Mouse (Mus musculus) lung, postnatal 36 days (tissue): ENCODE data around the gene Btbd2.

Experiments
- DNase-seq: peaks from one replicate; pipeline ENCODE4 v3.0.0; 2022; ENCODE audit warnings: mixed read lengths

Btbd2 gene

GRCm38 (mm10) chr10:80656863-80657623 is at the start of gene Btbd2:
Gene Btbd2, minus strand, starts transcription at chr10:80657071.
- peak; percentile 48 for DNase-seq

DNA sequence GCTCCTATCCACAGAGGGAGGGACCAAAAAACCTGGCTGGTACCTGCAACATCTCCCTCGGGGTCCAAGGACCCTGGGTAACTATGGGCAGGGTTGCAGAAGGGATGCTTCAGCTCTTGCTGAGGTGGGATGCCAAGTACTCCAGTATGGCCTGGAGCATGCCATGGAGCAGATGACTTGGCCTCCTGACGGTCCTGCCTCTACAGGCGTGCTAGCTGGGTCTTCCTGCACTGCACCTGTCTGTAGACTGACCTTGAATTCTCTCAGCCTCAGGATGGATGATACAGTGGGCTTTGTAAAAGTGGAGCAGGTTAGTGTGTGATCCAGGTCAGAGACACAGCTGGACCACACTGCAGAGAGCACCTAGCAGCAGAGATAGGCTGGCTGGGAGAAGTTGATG is 48.6 kb upstream of the Btbd2 start:
- no peak for DNase-seq

- no peak for DNase-seq
Observed at GRCm38 (mm10) chr10:80705033-80705432, 48.2 kb upstream of the Btbd2 start.

GRCm38 (mm10) chr10:80704418-80704817 is 47.5 kb upstream of the Btbd2 start:
- no peak for DNase-seq

DNA sequence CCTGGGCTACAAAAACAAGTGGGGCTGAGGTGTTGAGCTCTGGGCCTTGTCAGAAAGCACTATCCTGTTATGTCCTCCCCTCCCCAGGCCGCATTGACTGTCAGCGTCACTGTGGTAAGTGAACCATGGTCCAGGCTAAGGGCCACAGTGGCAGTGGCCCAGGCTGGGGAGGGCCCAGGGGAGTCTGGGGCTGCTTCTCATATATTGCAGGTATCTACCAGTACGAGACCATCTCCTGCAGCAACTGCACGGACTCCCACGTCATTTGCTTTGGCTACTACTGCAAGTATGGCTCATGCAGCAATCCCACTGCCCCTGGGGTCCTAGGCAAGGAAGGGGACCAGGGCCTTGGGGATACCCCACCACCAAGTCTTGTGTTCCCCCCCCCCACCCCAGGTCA is 46.8 kb upstream of the Btbd2 start:
- no peak for DNase-seq

GRCm38 (mm10) chr10:80702536-80703390 is 45.9 kb upstream of the Btbd2 start:
- DNase-seq = peak; percentile 98

DNA sequence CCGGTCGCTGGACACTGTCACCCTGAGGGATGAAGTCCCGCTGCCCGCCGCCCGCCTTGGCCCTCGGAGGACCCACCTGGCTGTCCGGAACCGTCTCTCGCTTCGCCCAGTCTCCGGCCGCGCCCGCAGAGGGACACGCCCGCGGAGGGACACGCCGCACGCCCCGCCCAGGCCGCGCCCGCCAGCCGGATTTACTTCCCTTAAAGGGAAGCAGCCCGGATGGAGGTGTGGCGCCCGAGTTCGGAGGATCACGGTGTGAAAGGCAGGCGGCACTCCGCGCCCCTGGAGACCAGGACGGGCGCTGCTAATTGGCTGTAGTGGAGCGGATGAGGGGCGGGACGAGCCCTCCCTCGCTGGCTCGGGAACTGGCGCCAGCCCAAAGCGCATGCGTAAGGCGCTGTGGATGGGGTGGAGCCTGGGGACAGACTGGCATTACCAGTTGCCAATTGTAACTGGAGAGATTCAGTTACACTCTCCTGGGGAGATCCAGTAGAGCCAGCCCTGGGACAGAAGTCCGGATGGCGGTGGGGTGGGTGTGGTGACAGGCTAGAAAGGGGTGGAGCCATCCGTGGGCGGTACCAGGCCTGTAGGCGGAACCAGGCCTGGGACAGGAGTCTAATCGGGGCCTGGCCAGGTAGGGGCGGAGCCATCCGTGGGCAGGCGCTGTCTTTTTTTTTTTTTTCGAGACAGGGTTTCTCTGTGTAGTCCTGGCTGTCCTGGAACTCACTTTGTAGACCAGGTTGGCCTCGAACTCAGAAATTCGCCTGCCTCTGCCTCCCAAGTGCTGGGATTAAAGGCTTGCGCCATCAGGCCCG is 45.1 kb upstream of the Btbd2 start, which contains the start of the genes Mob3a and Izumo4:
Gene Mob3a, minus strand, starts transcription at position 257 of the 815 bp plus-strand sequence.
Gene Izumo4, plus strand, starts transcription at position 464 of the 815 bp plus-strand sequence.
- DNase-seq = peak; percentile 100

GRCm38 (mm10) chr10:80700732-80701131 is 43.9 kb upstream of the Btbd2 start:
- DNase-seq = peak; percentile 27

DNA sequence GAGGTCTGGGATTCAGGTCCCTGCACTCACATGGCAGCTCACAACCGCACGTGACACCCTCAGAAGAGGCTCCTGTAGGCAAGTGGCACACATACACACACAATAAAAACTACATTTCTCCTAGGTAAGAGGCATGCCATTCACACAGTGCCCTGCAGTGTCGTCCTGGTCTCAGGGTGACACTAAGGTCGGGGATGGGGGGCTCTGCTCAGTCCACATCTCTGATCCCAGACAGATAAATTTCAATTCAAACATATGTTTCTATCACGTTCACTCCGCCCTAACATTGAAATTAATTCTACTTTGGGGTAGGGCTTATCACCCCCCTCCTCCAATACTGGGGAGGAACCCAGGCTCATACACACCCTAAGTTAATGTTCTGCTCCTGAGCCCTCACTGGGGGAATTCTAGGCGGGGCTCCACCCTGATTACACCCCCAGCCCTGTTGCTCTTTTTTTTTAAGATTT is 43.2 kb upstream of the Btbd2 start:
- DNase-seq = no peak

- no peak for DNase-seq
Observed at GRCm38 (mm10) chr10:80698605-80699004, 41.7 kb upstream of the Btbd2 start.

DNA sequence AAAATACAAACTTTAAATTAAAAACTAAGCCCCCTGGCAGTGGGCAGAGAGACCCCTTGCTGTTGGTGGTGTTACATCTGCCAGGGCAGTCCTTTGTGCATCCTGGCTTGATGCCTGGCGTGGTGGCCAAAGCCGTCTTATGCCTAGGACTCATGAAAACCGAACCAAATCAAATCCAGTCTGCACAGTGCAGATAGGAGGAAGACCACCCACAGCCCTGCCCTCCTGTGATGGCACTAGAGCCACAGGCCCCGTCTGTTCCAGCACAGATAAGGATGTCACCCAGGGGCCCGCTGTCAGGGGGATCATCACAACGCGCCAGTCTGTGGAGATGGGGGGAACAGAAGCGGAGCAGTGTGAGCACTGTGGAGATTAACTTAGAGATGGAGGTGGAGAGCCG is 40.9 kb upstream of the Btbd2 start:
- DNase-seq = no peak

DNA sequence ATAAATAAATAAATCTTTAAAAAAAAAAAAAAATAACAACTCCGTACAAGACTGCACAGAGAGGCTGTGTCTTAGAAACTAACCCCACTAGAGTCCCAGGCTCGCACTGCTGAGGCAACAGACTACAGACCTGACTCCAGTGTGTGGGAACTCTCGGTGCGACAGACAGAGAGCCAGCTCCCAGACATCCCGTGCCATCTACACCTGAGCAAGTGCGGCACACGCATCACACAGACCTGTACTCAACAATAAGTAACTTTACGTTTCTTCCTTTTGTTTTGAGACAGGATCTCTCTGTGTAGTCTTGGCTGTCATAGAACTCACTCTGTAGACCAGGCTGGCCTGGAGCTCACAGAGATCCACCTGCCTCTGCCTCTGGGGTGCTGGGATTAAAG is 40.5 kb upstream of the Btbd2 start:
- no peak for DNase-seq

DNA sequence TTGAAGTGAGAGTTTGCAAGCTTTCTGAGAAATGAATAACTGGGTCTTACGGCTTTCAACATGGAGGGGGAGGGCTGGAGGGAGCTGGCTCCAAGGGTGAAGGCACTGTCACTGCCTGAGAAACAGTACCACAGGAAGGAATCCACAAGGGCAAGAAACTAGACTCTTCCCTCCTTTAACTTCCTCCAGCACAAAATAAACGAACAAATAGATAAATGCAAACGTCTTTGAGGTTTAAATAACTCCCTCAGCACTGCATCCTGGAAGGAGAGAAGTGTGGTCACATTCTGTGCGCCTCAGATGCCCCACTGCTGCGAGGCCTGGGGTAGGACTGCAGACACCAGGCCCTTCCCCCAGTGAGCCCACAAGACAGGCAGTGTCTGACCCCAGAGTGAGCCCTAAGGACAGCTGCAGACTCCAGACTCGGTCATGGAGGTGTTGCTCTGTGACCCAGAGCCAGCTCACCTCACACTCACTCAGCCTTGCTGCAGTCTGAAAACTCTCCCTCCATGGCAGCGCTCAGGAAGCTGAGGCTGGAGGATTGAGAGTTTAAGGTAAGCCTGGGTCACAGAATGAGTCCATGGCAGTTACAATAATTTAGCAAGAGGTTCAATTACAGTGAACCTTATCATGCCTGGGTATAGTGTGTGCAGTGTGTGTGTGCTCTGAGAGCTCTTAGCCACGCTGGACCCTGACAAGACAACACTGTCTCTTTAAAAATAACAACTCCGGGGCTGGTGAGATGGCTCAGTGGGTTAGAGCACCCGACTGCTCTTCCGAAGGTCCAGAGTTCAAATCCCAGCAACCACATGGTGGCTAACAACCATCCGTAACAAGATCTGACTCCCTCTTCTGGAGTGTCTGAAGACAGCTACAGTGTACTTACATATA is 39.9 kb upstream of the Btbd2 start:
- no peak for DNase-seq

- DNase-seq = peak; percentile 33
Observed at GRCm38 (mm10) chr10:80695801-80696501, 39.1 kb upstream of the Btbd2 start.

GRCm38 (mm10) chr10:80695186-80695585 is 38.3 kb upstream of the Btbd2 start:
- DNase-seq = peak; percentile 89

GRCm38 (mm10) chr10:80694159-80694938 is 37.5 kb upstream of the Btbd2 start:
- no peak for DNase-seq

DNA sequence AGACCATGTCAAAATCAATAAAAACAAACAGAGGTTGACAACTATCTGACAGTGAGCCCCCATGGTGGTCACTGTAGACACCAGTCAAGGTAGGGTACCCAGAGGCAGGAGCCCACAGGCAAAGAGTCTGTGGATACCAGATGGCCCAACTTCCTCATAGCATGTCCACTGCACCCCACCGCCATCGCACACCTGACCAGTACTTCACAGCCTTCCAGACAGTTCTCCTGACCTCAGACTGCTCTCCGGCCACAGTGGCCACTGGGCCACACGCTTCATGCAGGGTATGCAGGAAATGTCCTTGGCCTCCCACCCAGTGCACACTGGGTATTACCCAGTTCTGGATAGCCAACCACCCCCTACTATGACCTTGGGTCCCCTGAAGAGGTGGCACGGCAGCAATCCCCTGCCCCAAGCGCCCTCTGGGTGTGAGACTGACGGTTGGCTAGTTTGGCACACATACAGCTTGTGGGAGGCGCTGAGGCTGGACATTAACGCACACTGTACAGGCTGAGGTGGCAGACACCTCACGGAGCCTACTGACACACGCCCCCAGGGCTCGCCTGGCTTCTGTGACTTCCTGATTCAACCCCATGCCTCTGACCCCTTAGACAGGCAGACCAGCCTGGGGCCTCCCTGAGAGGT is 36.7 kb upstream of the Btbd2 start:
- peak; percentile 40 for DNase-seq

DNA sequence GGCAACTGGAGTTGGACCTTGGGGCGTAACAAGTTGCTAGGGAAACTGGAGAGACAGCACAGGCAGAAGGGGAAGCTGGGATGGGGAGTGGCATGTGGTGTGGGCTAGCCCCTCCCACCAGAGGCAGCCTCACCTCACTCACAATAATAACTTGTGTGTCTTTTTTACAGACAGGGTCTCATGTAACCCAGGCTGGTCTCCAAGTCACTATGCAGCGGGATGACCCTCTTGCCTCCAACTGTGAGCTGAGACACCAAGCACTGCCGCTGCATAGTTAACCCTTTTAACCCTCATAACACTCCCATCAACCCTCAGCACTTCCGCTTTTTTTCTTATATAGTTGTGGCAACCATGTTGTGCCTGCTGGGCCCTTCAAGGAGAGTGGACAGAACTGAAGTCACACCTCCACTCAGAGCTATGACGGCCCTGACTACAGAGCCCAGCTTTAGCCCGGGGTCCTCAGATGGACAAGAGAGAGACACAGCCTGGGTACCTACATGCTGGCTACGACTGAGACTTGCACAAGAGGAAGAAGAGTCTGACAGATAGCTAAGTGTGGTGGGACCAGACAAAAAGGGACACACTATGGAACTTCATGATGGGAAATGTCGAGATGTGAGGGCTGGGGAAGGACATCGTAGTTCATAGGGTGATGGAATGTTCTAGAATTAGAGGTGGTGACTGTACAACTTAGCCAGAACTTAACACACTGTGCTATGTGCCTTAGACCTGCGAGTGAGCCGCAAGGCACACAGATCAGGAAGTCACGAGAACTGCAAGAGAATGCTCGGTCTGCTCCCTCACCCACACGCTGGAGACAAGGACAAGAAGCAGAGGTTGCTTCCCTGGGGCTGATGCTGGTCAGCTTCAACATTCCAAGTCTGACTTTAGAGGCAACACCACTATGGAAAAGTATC is 35.6 kb upstream of the Btbd2 start:
- peak; percentile 66 for DNase-seq

DNA sequence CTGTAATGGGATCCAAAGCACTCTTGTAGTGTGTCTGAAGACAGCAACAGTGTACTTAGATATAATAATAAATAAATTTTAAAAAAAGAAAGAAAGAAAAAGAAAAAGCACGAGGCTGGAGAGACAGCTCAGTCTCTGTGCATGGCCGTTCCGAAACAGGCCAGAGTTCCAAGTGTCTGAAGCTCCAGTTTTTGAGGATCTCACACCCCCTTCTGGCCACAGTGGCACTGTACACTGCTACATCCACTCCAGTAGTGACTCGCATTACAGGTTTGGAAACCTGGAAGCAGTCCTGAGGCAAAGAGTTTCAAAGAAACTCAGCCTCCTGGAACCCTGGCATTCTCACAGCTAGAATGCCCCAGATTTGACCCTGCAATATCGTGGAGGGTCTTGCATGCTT is 31.0 kb upstream of the Btbd2 start:
- peak; percentile 93 for DNase-seq
